Mouse (Mus musculus) kidney, adult 2 months (tissue): ENCODE data around the gene Glo1.

Experiments
- CTCF ChIP-seq: fragments of 200-500 bp; conservative IDR thresholded peaks from 2 replicates; pipeline ENCODE4 v1.5.1; 2011; ENCODE audit warnings: low read depth, mild to moderate bottlenecking, control low read depth, low read length, moderate library complexity, mixed read lengths; ENCODE audit not compliant: insufficient read depth, insufficient read length
- POLR2A ChIP-seq: fragments of 200-500 bp; IDR thresholded peaks from one replicate; pipeline ENCODE4 v1.6.1; 2011; ENCODE audit warnings: low read depth, low read length, control low read depth

GRCm38 (mm10) chr17:30606634-30607081 is 20.0 kb downstream of the Glo1 start:
- peak; percentile 30; the same call in 1 of the 2 replicates for TF ChIP-seq CTCF
- no peak for TF ChIP-seq POLR2A
